In genomic region chr14:47004161-47004560, GRCm38 (mm10) we compare ENCODE assay signal across 9 mouse cellular contexts.
DNase-seq lines count a peak whose midpoint lies in the region; ATAC-seq and TF ChIP-seq lines count a peak whose summit lies in the region.
"Had no signal": no experiment of that assay in that cellular context is flagged by ENCODE, and none has a peak within 500 bp of the region (broad histone marks: within the 10 kb centered on the region; RNA-seq: fewer than 3 reads in every experiment).

No protein-coding gene starts in this region.

- peaks cover 30% of the 10 kb centered on the region for H3K79me3 ChIP-seq in C2C12 (ENCODE audit: low read depth)

- H3K9ac ChIP-seq in hindbrain, postnatal 0 days (replicated peaks; ENCODE audit: low read length): no peak overlapping the region
- H3K9ac ChIP-seq in hindbrain, embryonic 13.5 days: no peak overlapping the region
- no peak overlapping the region for H3K9ac ChIP-seq in midbrain, embryonic 13.5 days (replicated peaks)
- H3K9ac ChIP-seq: embryonic facial prominence, embryonic 12.5 days had no signal

- no peaks in the 10 kb centered on the region for H3K27me3 ChIP-seq in hindbrain, postnatal 0 days (ENCODE audit: insufficient read depth, low read length)
- H3K27me3 ChIP-seq in hindbrain, embryonic 13.5 days: no peaks in the 10 kb centered on the region
- no peaks in the 10 kb centered on the region for H3K27me3 ChIP-seq in C2C12 (ENCODE audit: control insufficient read depth, insufficient read depth, insufficient read length)
- no peaks in the 10 kb centered on the region for H3K27me3 ChIP-seq in midbrain, embryonic 13.5 days
- H3K27me3 ChIP-seq: embryonic facial prominence, embryonic 12.5 days had no signal

- H3K27ac ChIP-seq in hindbrain, postnatal 0 days: no peak overlapping the region
- no peak overlapping the region for H3K27ac ChIP-seq in hindbrain, embryonic 13.5 days
- H3K27ac ChIP-seq in midbrain, embryonic 13.5 days: no peak overlapping the region
- H3K27ac ChIP-seq: embryonic facial prominence, embryonic 12.5 days had no signal

- H3K4me2 ChIP-seq in hindbrain, postnatal 0 days (ENCODE audit: low read depth, low read length): no peak overlapping the region
- H3K4me2 ChIP-seq in hindbrain, embryonic 13.5 days: no peak overlapping the region
- no peak overlapping the region for H3K4me2 ChIP-seq in midbrain, embryonic 13.5 days (replicated peaks)
- H3K4me2 ChIP-seq: embryonic facial prominence, embryonic 12.5 days had no signal

- H3K79me2 ChIP-seq in C2C12 (ENCODE audit: control insufficient read depth, insufficient read depth): peaks cover 67% of the 10 kb centered on the region

- H3K4me1 ChIP-seq in hindbrain, postnatal 0 days (ENCODE audit: insufficient read depth, low read length): 0 out of 2 replicates have a peak, but pooled peaks cover 13% of the 10 kb centered on the region
- H3K4me1 ChIP-seq in hindbrain, embryonic 13.5 days (replicated peaks): peaks cover 16% of the 10 kb centered on the region
- peaks cover 5% of the 10 kb centered on the region; the same call in 1 of the 2 replicates for H3K4me1 ChIP-seq in midbrain, embryonic 13.5 days (replicated peaks)

- ATAC-seq in hindbrain, postnatal 0 days: no peak
- no peak for ATAC-seq in hindbrain, embryonic 13.5 days (ENCODE audit: low FRiP score)
- no peak for ATAC-seq in midbrain, embryonic 13.5 days

- H3K4me3 ChIP-seq in hindbrain, postnatal 0 days (ENCODE audit: low read length): no peak overlapping the region
- H3K4me3 ChIP-seq in hindbrain, embryonic 13.5 days: no peak overlapping the region
- no peak overlapping the region for H3K4me3 ChIP-seq in C2C12 (ENCODE audit: insufficient read depth, poor library complexity, severe bottlenecking)
- H3K4me3 ChIP-seq in midbrain, embryonic 13.5 days (replicated peaks): no peak overlapping the region
- H3K4me3 ChIP-seq: embryonic facial prominence, embryonic 12.5 days had no signal

- peak; percentile 51 for TF ChIP-seq CTCF in hindbrain, postnatal 0 days (IDR thresholded peaks at IDR 0.05; ENCODE audit: low read depth)
- peak; percentile 16 for TF ChIP-seq CTCF in C2C12 (IDR thresholded peaks at IDR 0.05; ENCODE audit: control insufficient read depth, insufficient read depth, insufficient read length)

- no peak overlapping the region for H3ac ChIP-seq in C2C12 (ENCODE audit: control insufficient read depth, insufficient read length, low read depth)

- no peak for DNase-seq in hindbrain, postnatal 0 days (ENCODE audit: low spot score)
- peak; percentile 58 for DNase-seq in ZHBTc4 (ENCODE audit: low read depth, low spot score)
- DNase-seq in hindlimb bud, embryonic 11.5 days (ENCODE audit: extremely low spot score, low read depth, low spot score): peak; percentile 37
- no peak for DNase-seq in spleen, adult 12 weeks (ENCODE audit: low spot score)
- no peak for DNase-seq in spleen, postnatal 14 days (ENCODE audit: low spot score in 2 of 2)

- no peaks in the 10 kb centered on the region for H3K36me3 ChIP-seq in hindbrain, postnatal 0 days (ENCODE audit: insufficient read depth, low read length)
- H3K36me3 ChIP-seq in hindbrain, embryonic 13.5 days: no peaks in the 10 kb centered on the region
- peaks cover 5% of the 10 kb centered on the region for H3K36me3 ChIP-seq in C2C12 (ENCODE audit: control insufficient read depth, insufficient read depth)
- H3K36me3 ChIP-seq in midbrain, embryonic 13.5 days: no peaks in the 10 kb centered on the region
- H3K36me3 ChIP-seq: embryonic facial prominence, embryonic 12.5 days had no signal

- WGBS in hindbrain, postnatal 0 days: 34% methylated on average over 3 of the region's 3 CpGs
- 31% methylated on average over 3 of the region's 3 CpGs for WGBS in hindbrain, embryonic 13.5 days
- WGBS in midbrain, embryonic 13.5 days: 32% methylated on average over 3 of the region's 3 CpGs

- H3K9me3 ChIP-seq in hindbrain, postnatal 0 days (ENCODE audit: low read length): no peaks in the 10 kb centered on the region
- H3K9me3 ChIP-seq in hindbrain, embryonic 13.5 days: no peaks in the 10 kb centered on the region
- H3K9me3 ChIP-seq in midbrain, embryonic 13.5 days: no peaks in the 10 kb centered on the region
- H3K9me3 ChIP-seq: embryonic facial prominence, embryonic 12.5 days had no signal

TF ChIP-seq in C2C12, 6 proteins besides CTCF, POLR2A, EP300 and RAD21:
- no peak for TF ChIP-seq MYOG (IDR thresholded peaks at IDR 0.05; ENCODE audit: control insufficient read depth, extremely low read depth, insufficient read length)
- TF ChIP-seq MAX (IDR thresholded peaks at IDR 0.05): no peak
- no peak for TF ChIP-seq USF1 (IDR thresholded peaks at IDR 0.05; ENCODE audit: low read depth)
- TF ChIP-seq FOSL1 (IDR thresholded peaks at IDR 0.05; ENCODE audit: insufficient read depth, low read length, poor library complexity, severe bottlenecking): no peak
- TF ChIP-seq CEBPB (IDR thresholded peaks at IDR 0.05; ENCODE audit: low read depth): no peak
- no peak for TF ChIP-seq MYOD1 (IDR thresholded peaks at IDR 0.05; ENCODE audit: control insufficient read depth, insufficient read length, low read depth)

Comparison
In these comparisons a context has a peak if more than half of its experiments do, and no peak if none do; other contexts are left out.
1. DNase-seq: peak in ZHBTc4 (single experiment) and hindlimb bud, embryonic 11.5 days (single experiment); none in hindbrain, postnatal 0 days (single experiment), spleen, adult 12 weeks (single experiment) and spleen, postnatal 14 days (0 of 2).